Mouse (Mus musculus) megakaryocyte-erythroid progenitor cell, adult 5 weeks (primary cell): ENCODE data around the gene Gpsm3. TPM values are rescaled to one million over a fixed set of nuclear protein-coding genes. Genes with fewer than 3 reads are reported as not detected.

ENCODE experiments used
- polyA plus RNA-seq: library from polyadenylated mRNA; stranded (reverse); fragments of >175 nt; gene quantifications from 2 replicates; pipeline ENCODE4 v1.2.3, GENCODE M21; 2012

The Gpsm3 gene
- polyA plus RNA-seq, result 351 and 421 TPM in 2 replicates

DNA sequence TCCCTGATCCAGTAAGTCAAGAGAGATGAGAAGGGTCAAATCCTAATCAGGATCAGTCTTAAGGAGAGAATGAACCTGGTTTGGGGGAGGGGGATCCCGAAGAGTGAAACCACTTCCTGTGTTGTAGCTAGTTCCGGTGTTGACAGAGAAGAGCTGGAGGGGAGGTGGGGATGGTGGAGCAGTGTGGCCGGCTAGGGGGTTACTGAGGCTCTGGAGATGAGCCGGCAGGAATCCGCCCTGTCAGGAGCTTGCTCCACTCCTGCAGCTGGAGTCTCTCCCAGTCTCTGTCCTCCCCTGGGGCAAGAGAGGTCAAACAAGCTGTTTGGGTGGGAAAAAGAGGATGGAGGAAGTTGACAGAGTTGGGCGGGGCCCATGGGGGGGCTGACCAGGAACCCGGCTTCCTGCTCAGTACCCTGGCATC lies at the start of gene Gpsm3:
Gene Gpsm3 (plus strand): TSS at position 126 of the 421 bp plus-strand sequence.

GRCm38 (mm10) chr17:34564003-34564421 lies 25.6 kb upstream of the Gpsm3 start, which contains the start of gene Notch4:
Notch4 (plus strand) TSS chr17:34564268.

GRCm38 (mm10) chr17:34591029-34591993 lies 1.7 kb downstream of the Gpsm3 start, which contains the start of gene Pbx2:
Pbx2 (plus strand) TSS chr17:34591266.

DNA sequence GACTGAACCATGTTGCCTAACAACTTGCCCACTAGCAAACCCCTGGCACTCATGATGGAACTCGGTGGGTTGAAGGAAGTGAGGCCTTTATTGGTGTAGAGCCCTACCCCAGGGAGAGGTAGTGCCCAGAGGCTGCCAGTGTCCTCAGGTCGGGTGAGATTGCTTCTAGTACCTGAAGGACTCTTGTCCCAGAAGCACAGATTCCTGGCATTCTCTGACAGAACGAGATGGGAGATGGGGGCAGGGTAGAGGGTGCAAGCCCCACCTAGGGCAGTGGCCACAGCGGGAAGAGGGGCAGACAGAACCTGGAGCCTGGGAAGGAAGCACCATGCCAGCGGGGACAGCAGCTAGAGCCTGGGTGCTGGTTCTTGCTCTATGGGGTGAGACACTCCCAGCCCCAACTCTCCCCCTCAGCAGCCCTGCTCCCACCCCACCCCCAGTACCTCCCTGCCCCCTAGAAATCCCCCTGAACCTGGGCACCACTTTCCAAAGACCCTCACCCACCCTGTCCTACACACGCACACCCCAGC lies 8.0 kb downstream of the Gpsm3 start, which contains the start of gene Ager:
Gene Ager (plus strand): TSS at position 297 of the 530 bp plus-strand sequence.

GRCm38 (mm10) chr17:34603375-34604060 lies 13.9 kb downstream of the Gpsm3 start, which contains the start of gene Rnf5:
Rnf5 (minus strand) TSS chr17:34603690.

DNA sequence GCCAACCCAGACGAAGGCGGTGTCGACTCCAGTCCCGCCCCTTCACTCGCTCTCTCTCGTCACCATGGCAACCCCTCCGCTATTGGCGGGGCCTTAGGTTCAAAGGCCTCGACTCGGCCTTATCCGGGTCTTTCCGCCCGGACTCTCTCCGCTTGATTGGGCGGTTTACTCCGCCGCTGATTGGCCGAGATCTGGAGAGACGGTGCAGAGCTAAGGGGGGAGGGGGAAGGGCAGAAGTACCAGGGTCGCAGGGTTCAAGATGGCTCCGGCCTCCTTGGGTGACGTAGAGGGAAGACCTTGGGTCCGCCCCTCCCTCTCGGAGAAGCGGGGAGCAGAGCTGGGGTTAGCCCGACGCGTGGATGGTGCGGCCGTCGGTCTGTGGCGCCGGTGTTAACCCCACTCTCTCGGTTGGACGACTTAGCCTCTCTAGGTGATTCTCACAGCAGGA lies 14.5 kb downstream of the Gpsm3 start, which contains the start of gene Agpat1:
Gene Agpat1 (plus strand): TSS at position 202 of the 448 bp plus-strand sequence.

DNA sequence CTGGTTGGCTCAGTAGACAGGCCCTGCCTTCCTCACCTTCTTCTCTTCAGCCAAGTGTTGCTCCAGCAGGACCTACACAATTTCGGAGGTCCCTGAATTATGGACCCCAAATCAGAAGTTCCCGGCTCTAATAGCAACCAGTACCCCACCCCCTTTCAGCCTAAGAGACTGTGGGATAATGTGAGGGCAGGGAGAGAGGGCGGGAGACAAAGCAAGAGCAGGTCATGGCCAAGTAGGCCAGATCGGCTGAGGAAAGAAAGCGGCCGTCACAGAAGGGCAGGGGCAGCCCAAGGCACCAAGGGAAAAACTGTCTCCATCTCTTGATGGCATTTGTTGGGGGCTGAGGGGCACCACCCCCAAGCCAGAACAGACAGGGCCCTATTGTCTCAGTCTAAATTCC lies 26.3 kb downstream of the Gpsm3 start, which contains the start of gene Egfl8:
Gene Egfl8 (minus strand): TSS at position 101 of the 400 bp plus-strand sequence.

GRCm38 (mm10) chr17:34627943-34628643 lies 38.5 kb downstream of the Gpsm3 start, which contains the start of gene Ppt2:
Ppt2 (minus strand) TSS chr17:34628510.

GRCm38 (mm10) chr17:34629221-34629751 lies 39.7 kb downstream of the Gpsm3 start, which contains the start of gene Prrt1:
Prrt1 (plus strand) TSS chr17:34629533.

Other genes starting within 250 kb of the Gpsm3 start
- gene Btnl2, start 235.0 kb upstream of the Gpsm3 start, polyA plus RNA-seq, result 0.02 TPM in 1 of 2 replicates, not detected in the other
- gene Btnl1, start 212.7 kb upstream of the Gpsm3 start, polyA plus RNA-seq, result not detected in 2 replicates
- 0.09 and 0.53 TPM in 2 replicates for gene BC051142, start 191.0 kb upstream of the Gpsm3 start, polyA plus RNA-seq
- gene Btnl4, start 112.5 kb upstream of the Gpsm3 start, polyA plus RNA-seq, result not detected in 2 replicates
- gene Btnl6, start 72.5 kb upstream of the Gpsm3 start, polyA plus RNA-seq, result not detected in 2 replicates
- 2.6 and 3.1 TPM in 2 replicates for gene Notch4, start 25.5 kb upstream of the Gpsm3 start, polyA plus RNA-seq
- 81.6 and 90.2 TPM in 2 replicates for gene Pbx2, start 1.5 kb downstream of the Gpsm3 start, polyA plus RNA-seq
- gene Ager, start 8.1 kb downstream of the Gpsm3 start, polyA plus RNA-seq, result 7.3 and 10.8 TPM in 2 replicates
- 65.9 and 70.5 TPM in 2 replicates for gene Rnf5, start 13.9 kb downstream of the Gpsm3 start, polyA plus RNA-seq
- 119 and 139 TPM in 2 replicates for gene Agpat1, start 14.5 kb downstream of the Gpsm3 start, polyA plus RNA-seq
- 3.9 and 4.4 TPM in 2 replicates for gene Egfl8, start 26.2 kb downstream of the Gpsm3 start, polyA plus RNA-seq
- 185 and 189 TPM in 2 replicates for gene Ppt2, start 38.7 kb downstream of the Gpsm3 start, polyA plus RNA-seq
- gene Prrt1, start 39.7 kb downstream of the Gpsm3 start, polyA plus RNA-seq, result 2.5 and 3.4 TPM in 2 replicates
- gene Fkbpl, start 55.0 kb downstream of the Gpsm3 start, polyA plus RNA-seq, result 8.3 and 8.4 TPM in 2 replicates
- gene Atf6b, start 57.3 kb downstream of the Gpsm3 start, polyA plus RNA-seq, result 184 and 230 TPM in 2 replicates
- 0.02 TPM in 2 replicates for gene Tnxb, start 80.7 kb downstream of the Gpsm3 start, polyA plus RNA-seq
- 0.17 and 0.61 TPM in 2 replicates for gene C4b, start 154.1 kb downstream of the Gpsm3 start, polyA plus RNA-seq
- gene Cyp21a1, start 214.8 kb downstream of the Gpsm3 start, polyA plus RNA-seq, result not detected in 2 replicates
- gene Stk19, start 247.1 kb downstream of the Gpsm3 start, polyA plus RNA-seq, result 65.1 and 75.3 TPM in 2 replicates
- gene Dxo, start 247.2 kb downstream of the Gpsm3 start, polyA plus RNA-seq, result 106 TPM in 2 replicates